Mouse (Mus musculus): ENCODE data around the gene Itpk1. TPM values are rescaled to one million over a fixed set of nuclear protein-coding genes. Genes with fewer than 3 reads are reported as not detected.

Itpk1 gene
- polyA plus RNA-seq, 1 experiment from 2014 or later: 5.8 TPM

DNA sequence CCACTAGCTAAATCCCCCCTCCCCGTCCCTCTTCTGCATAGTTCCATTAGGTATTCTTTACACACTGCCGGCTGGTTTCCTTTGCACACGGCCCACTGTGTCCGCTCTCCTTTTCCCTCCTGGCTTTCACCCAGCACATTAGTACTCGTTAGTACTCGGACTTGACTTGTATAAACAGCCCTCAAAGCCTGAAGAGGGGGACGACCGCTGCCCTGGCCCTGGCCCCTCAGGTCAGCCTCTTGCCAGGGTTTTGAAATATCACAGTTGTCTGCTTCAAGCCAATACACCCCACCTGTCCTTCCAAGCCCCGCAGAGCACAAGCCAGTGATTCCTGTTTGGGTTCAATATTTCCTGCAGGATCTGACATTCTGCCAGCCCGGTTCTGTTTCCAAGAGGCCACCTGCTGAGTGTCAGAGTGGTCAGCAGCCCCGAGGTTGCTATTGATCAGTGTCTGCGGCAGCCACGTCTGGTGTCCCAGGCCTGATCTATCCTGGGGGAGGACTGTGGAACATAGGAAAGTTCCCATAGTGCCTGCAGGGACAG is 182.9 kb downstream of the Itpk1 start:
- no peaks in the 10 kb centered on the region for H3K4me1 ChIP-seq (replicated peaks; ENCODE audit: control insufficient read depth, insufficient read depth, low read length)
- H3K9me3 ChIP-seq (ENCODE audit: control insufficient read depth, low read length): no peaks in the 10 kb centered on the region
- no peak overlapping the region for H3K4me3 ChIP-seq (ENCODE audit: low read depth, low read length)
- 49% methylated on average over 13 of the region's 13 CpGs for WGBS
- ATAC-seq (replicated peaks; ENCODE audit: low FRiP score): no peak
- no peak for DNase-seq (ENCODE audit: low spot score)
- H3K36me3 ChIP-seq (ENCODE audit: control insufficient read depth, insufficient read depth, low read length): no peaks in the 10 kb centered on the region
- H3K27me3 ChIP-seq (replicated peaks; ENCODE audit: control insufficient read depth, insufficient read depth, low read length): no peaks in the 10 kb centered on the region
- no peak overlapping the region for H3K27ac ChIP-seq (ENCODE audit: low read depth, low read length)
- no peak overlapping the region for H3K4me2 ChIP-seq
- no peak overlapping the region for H3K9ac ChIP-seq (ENCODE audit: low read depth, low read length)

GRCm38 (mm10) chr12:102519929-102520720 is 184.6 kb downstream of the Itpk1 start:
- H3K4me3 ChIP-seq (ENCODE audit: low read depth, low read length): no peak overlapping the region
- ATAC-seq (replicated peaks; ENCODE audit: low FRiP score): no peak
- no peak for DNase-seq (ENCODE audit: low spot score)
- H3K4me1 ChIP-seq (replicated peaks; ENCODE audit: control insufficient read depth, insufficient read depth, low read length): no peaks in the 10 kb centered on the region
- H3K27me3 ChIP-seq (replicated peaks; ENCODE audit: control insufficient read depth, insufficient read depth, low read length): no peaks in the 10 kb centered on the region
- H3K27ac ChIP-seq (ENCODE audit: low read depth, low read length): no peak overlapping the region
- no peak overlapping the region for H3K4me2 ChIP-seq
- H3K9ac ChIP-seq (ENCODE audit: low read depth, low read length): no peak overlapping the region
- WGBS: 80% methylated on average over 12 of the region's 12 CpGs
- no peaks in the 10 kb centered on the region for H3K36me3 ChIP-seq (ENCODE audit: control insufficient read depth, insufficient read depth, low read length)
- no peaks in the 10 kb centered on the region for H3K9me3 ChIP-seq (ENCODE audit: control insufficient read depth, low read length)

MicroRNA genes within 50 kb of the gene (microRNA counts, 519-probe panel; counts per million panel counts)
- not detected for microRNA mmu-miR-1936

Small RNA genes within 50 kb of the gene (microRNA-seq; reads per million reads assigned to microRNA genes)
- gene Mir1936 (ENCODE audit: borderline number of aligned reads): not detected

Other genes with a start within 250 kb of the Itpk1 start
- gene Golga5, start 235.8 kb downstream of the Itpk1 start, polyA plus RNA-seq (2014; fragmentation: Nextera tagmentation; extraction: Ambion mirVana): 24.7 and 27.5 TPM in 2 replicates
- gene Chga, start 150.0 kb downstream of the Itpk1 start, polyA plus RNA-seq (2014; fragmentation: Nextera tagmentation; extraction: Ambion mirVana): 0.88 and 1.5 TPM in 2 replicates
- gene Moap1, start 38.7 kb upstream of the Itpk1 start, polyA plus RNA-seq (2014; fragmentation: Nextera tagmentation; extraction: Ambion mirVana): 18.3 and 18.4 TPM in 2 replicates
- gene Tmem251, start 38.8 kb upstream of the Itpk1 start, polyA plus RNA-seq (2014; fragmentation: Nextera tagmentation; extraction: Ambion mirVana): 12.6 and 14.0 TPM in 2 replicates
- not detected in 2 replicates for gene Gm28051, start 52.8 kb upstream of the Itpk1 start, polyA plus RNA-seq (2014; fragmentation: Nextera tagmentation; extraction: Ambion mirVana)
- 31.0 and 36.8 TPM in 2 replicates for gene Gon7, start 52.9 kb upstream of the Itpk1 start, polyA plus RNA-seq (2014; fragmentation: Nextera tagmentation; extraction: Ambion mirVana)
- gene Ubr7, start 53.0 kb upstream of the Itpk1 start, polyA plus RNA-seq (2014; fragmentation: Nextera tagmentation; extraction: Ambion mirVana): 53.3 and 57.2 TPM in 2 replicates
- gene Gm20604, start 53.7 kb upstream of the Itpk1 start, polyA plus RNA-seq (2014; fragmentation: Nextera tagmentation; extraction: Ambion mirVana): 17.5 and 19.1 TPM in 2 replicates
- 9.8 and 11.1 TPM in 2 replicates for gene Btbd7, start 173.5 kb upstream of the Itpk1 start, polyA plus RNA-seq (2014; fragmentation: Nextera tagmentation; extraction: Ambion mirVana)
- gene Cox8c, start 194.4 kb upstream of the Itpk1 start, polyA plus RNA-seq (2014; fragmentation: Nextera tagmentation; extraction: Ambion mirVana): not detected in 2 replicates
- gene Unc79, start 243.9 kb upstream of the Itpk1 start, polyA plus RNA-seq (2014; fragmentation: Nextera tagmentation; extraction: Ambion mirVana): 0.04 and 0.23 TPM in 2 replicates

All from liver, embryonic 11.5 days (tissue).